Mouse (Mus musculus): ENCODE measurements around the gene Olfr620.

The Olfr620 gene

DNA sequence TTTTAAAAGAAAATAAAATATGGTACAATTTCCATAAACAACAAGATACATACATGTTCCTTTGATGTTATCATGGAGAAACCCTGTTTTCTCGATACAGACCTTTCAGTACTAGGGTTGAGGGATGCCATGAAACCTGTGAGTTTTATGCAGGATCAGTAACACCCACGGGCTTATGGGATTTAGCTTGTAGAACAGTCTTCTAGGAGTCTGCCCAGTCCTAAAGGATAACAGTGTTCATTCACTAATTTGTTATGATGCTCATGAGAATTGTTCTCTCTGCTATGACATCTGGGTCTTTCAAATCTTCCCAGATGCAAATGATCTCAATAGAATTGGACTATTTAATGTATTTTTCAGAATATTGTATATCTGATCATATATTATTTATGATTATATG lies at the start of gene Olfr620:
Gene Olfr620 (minus strand): TSS at position 101 of the 400 bp plus-strand sequence.
- in situ Hi-C loops (cut with MboI), result no loop called here

DNA sequence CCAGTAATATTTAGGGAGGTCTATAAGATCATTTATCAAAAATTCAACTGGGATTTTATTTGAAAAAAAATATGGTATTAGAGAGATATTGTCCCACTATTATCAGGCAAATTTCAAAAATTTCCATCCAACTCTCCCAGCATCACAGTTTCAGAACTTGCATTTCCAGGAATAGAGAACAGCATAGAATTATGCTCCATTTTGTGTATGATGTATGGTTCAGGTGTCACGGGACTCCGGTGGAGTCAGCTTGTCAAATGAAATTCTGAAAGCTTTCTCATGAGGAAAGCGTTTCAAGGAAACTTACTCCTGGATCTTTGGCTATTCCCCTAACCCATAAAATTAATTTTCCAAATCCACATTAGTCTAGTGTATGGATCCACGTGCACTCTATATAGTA lies 31.7 kb upstream of the Olfr620 start:
- in situ Hi-C loops (cut with MboI), result no loop called here

DNA sequence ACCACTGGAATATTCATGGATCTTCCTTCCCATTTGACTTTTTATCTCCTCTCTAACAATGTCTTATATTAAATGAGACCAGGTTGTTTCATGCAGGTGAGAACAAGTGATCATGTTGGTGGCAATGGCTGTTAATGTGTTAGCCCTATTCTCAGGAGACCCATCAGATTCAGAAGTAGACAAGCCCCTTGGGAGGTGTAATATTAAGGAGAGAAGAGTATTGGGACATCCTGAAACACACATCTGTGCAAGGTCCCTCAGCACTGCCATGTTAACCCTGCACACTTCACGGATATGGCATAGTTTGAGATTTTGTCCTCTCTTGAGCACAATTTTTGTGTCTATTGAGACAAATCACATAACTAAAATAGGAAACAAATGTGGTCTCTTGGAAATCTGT lies 30.3 kb upstream of the Olfr620 start, which contains the start of gene Olfr622:
Gene Olfr622 (minus strand): TSS at position 101 of the 400 bp plus-strand sequence.
- in situ Hi-C loops (cut with MboI), result no loop called here

DNA sequence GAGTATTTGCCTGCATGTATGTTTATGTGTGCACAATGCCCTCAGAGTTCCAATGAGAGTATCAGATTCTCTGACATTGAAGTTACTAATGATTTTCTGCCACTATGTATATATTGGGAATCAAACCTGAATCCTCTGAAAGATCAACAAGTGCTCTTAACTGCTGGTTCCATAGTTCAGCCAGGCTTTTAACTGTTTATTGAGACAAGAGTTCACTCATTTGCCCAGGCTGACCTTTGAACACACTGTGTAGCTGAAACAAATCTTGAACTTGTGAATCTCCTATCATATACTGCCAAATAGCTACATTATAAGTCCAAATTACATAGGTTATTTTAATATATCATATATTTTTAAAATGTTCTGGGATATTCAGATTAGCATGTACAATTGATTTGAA lies 24.5 kb upstream of the Olfr620 start:
- in situ Hi-C loops (cut with MboI), result no loop called here

DNA sequence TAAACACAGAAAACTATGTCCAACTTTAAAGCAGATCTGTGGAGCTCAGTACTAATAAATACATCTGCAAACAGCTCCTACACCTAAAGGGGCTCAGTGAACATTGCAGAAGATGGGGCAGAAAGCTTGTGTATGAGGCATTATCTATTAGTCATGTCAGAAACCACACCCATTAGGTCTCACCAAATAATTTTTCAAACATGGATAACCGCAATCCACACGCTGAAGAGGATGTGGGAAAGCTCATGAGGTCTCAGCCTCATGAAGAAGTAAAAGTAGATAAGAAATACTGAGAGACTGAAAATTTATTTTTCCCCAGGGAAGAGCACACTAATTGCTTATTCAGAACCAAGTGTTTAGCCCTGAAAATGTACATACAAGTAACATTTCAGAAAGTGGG lies 4.9 kb downstream of the Olfr620 start:
- in situ Hi-C loops (cut with MboI), result no loop called here

DNA sequence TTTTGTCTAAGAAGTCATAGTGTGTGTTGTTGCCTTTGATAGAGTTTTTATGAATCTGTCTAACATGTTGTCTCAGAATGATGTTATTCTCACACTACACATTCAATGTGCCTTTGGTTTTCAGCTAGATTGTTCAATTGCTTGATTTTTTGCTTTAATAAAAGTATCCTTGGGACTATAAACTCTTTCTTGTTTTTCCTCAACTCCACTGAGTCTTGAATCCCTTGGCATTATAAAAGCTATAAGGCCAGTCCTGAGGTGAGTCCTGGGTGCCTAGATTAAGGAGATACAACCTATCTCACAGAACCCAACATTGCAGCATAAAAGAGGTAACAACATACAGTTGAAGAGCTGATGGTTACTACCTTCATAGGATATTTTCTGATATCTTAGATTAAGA lies 12.1 kb downstream of the Olfr620 start, which contains the start of gene Olfr619:
Gene Olfr619 (plus strand): TSS at position 301 of the 400 bp plus-strand sequence.
- in situ Hi-C loops (cut with MboI), result no loop called here

DNA sequence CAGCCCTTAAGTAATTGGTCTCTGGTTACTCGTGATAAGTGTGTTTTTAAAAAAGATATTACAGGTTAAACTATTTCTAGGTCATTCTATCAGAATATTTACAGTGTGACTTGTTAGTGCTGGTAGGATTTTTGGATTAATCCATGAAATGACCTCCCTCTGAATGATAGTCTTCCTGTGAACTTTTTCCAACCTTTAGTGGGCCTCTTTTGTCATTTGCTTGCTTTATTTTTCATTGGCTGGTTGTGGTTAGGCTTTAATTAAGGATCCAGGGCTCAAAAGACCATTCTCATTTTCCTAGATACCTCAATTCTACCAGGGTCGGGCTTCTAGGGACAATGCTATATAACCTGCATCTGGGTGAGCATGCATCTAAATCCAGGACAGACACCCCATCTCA lies 22.5 kb downstream of the Olfr620 start, which contains the start of gene Olfr618:
Gene Olfr618 (plus strand): TSS at position 301 of the 400 bp plus-strand sequence.
- in situ Hi-C loops (cut with MboI), result no loop called here

DNA sequence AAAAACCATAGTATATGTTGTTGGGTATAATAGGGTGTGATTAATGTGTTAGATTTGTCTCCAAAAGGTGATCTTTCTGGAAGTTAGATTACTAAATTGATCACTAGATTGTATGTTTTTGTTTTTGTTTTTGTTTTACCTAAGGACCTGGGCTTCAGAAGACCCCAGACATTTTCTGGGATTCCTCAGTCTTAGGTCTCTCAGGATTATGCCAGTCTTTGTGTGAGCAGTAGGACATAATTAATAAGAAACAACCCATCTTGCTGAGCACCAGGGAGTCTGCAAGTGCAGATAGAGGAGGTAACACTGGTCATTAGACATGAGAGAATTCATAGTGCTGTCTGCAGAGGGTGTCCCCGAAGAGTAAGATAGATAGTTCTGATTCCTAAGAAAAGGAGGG lies 39.6 kb downstream of the Olfr620 start, which contains the start of gene Olfr617:
Gene Olfr617 (plus strand): TSS at position 301 of the 400 bp plus-strand sequence.
- in situ Hi-C loops (cut with MboI), result no loop called here

DNA sequence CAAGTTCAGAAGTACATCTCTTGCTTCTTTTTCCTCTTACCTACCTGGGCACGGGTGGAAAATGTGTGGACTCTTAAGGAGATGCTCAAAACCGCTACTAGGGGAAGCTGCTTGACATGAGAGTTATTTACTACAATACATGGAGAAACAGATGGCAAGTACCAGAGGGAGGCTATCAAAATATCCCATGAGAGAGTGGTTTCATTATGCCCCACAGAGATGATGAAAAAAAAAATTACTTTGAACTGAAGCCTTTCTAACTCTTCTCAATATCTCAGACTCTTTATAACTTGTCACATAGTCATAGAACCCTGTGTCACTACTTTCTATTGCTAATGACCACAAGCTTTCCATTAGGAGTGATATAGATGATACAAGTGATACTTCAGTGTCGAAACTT lies 43.3 kb downstream of the Olfr620 start, which contains the start of gene Olfr616:
Gene Olfr616 (minus strand): TSS at position 101 of the 400 bp plus-strand sequence.
- in situ Hi-C loops (cut with MboI), result no loop called here

DNA sequence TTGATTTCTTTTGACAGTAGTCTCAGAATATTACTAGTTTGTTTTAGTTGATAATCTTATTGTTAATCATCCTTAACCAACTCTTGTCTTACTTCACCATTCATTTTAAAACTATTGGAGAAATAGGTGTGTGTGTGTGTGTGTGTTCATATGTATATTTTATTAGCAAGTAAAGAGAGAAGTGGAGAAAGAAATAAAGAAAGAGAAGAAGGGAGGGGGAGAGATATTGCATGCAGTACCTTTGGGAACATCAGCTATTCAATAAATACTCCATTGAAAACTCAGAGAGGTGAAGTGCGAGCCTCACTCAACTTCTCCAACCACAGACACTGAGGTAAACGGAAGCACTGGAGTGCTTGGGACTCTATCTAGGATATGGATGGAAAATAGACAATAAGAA lies 56.6 kb downstream of the Olfr620 start, which contains the start of gene Olfr615:
Gene Olfr615 (plus strand): TSS at position 301 of the 400 bp plus-strand sequence.
- in situ Hi-C loops (cut with MboI), result no loop called here

Measured in mature B cell (primary cell).